Mouse (Mus musculus): ENCODE measurements at regions not wholly inside any gene's neighbourhood (a gene's known extent, or its start where the extent isn't known, plus 50 kb on each side); places are given as distances from the start of the nearest gene placed in this dataset.

DNA sequence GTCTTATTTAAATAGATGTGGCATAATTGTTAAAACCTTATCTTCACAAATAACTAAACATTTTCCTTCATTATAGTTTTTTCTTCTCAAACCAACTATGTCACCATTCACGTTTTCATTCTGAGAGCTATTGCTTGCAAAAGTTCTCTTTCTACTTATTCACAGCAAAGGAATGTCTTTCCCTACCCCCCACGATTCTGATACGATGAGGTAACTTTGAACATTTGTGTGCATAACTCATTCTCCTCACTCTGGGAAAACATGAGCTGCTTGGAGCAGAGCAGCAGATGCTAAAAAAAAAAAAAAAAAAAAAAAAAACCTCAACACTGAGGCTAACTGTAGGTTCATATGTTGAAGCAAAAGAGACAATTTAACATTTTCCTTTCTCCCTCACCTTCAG is 547.6 kb upstream of the Cited2 start:
- intact Hi-C loops (cut with DNase I) = no loop called here
- no peak for DNase-seq (ENCODE audit: low spot score)

DNA sequence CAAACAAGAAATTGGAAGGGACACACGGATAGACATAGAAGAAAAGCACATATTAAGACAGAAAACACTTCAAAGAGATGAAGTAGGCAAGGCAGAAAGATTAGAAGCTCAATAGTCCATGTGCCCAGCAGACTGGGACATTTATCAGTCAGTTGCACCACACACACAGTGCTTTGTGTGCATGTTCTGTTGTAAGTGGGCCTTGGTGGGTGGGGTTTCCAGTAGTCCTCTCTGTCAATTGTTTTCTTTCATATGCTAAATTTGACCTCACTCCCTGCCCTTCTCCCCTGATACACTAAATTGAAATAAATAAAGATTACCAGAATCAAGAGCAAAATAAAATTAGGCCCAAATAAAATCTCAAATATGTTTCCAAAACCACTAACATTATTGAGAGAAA is 546.0 kb upstream of the Cited2 start:
- intact Hi-C loops (cut with DNase I) = no loop called here

DNA sequence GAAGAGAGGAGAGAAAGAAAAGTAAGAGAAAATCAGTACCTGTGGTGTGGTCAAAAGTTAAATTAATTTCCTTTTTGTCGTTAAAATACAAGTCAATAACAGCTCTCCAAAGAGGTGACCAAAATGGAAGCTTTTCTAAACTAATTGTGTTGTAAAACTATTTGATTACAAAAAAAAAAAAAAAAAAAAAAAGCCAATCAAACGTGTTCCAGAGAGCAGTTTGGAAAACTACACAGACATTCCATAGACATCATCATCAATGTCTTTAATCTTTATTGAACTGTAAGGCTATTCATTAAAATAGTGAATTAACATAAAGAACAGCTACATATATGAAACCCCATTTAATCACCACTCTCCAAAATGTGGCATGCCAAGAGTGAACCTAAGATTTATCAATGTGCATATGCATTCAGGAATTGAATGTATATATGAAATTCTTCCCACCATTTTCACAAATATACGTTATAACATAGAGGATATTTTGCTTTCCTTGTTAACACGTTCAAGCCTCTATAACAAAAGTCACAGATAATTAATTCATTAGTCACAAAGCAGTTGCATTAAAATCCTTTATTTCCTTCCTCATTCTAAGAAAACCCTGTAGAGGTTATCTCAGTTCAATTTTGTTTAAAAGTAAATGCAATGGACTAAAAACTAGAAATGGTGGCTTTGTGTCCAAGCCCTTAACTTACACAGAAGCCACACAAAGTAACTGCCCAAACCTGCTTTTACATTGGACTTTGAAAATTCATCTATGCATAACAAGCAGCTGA is 545.3 kb upstream of the Cited2 start:
- no peak for DNase-seq (ENCODE audit: low spot score)
- intact Hi-C loops (cut with DNase I) = no loop called here

More for the DNA sequence above, 546.0 kb upstream of the Cited2 start:
- no peak for DNase-seq (ENCODE audit: low spot score)

DNA sequence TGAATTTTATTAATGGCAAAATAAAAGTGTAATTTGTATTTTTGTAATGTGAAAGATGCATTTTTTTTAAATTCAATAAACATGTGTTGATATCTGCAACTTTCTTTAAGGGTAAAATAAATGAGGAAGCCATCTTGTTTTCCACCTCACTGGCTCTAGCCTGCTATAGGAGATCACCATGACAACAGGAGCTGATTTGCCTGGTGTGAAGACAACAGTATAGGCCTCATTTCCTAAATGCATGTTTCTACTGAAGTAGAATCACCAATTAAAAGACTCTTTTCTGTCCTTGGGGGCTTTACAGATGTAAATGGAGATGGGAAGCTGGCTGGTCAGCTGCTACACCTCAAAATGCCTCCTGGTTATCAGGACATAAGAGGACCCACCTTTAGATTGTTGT is 544.4 kb upstream of the Cited2 start:
- DNase-seq (ENCODE audit: low spot score) = no peak
- intact Hi-C loops (cut with DNase I) = no loop called here

DNA sequence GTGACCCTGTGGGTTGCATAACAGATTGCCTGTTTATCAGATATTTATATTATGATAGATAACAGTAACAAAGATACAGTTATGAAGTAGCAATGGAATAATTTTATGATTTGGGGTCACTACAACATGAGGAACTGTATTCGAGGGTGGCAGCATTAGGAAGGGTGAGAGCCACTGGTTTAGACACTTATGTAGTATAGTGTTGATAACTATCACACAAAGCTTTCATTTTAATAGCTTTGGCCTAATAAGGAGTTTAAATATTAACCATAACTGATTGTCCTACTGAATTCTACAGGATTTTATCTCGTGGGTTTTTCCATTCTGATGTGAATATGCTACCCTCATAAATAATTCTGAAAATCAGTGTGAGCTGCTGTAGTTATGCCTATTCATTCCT is 538.6 kb upstream of the Cited2 start:
- intact Hi-C loops (cut with DNase I) = no loop called here
- DNase-seq (ENCODE audit: low spot score) = no peak

DNA sequence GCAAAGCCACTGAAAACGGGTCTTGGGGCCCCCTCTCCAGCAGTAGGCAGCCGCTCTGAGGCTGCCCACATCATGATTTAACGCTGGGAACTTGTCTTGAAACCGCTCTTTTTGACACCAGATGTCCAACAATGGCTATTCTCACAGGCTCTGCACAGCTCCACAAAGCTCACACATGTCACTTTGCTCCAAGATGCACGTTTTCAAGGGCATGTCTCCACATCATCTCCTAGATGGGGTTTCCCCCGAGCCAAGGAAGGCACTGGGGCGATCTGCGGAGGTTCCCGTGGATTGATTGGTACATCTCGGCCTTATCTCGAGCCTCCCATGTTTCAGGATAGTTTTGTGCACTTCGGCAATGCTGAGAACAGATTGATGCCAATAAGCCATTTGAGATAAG is 526.8 kb upstream of the Cited2 start:
- intact Hi-C loops (cut with DNase I) = no loop called here
- no peak for DNase-seq (ENCODE audit: low spot score)

DNA sequence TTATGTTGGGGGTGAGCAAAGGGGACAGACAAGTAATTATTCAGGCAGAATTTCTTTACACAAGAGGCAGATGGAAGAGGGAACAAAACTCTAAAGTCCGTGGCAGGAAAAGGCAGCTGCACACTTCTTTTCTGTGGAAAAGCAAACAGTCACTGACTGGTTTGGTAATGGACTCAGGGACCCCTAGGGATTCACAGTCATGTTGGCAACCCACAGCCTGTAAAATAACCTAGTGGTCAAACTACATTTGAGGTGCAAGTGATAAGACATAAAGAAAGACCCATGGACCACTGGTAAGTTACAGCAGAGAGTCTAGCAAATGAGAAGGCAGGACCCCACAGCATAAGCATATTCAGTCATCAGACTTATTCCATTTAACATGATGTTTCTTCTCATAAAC is 526.4 kb upstream of the Cited2 start:
- no peak for DNase-seq (ENCODE audit: low spot score)
- intact Hi-C loops (cut with DNase I) = no loop called here

DNA sequence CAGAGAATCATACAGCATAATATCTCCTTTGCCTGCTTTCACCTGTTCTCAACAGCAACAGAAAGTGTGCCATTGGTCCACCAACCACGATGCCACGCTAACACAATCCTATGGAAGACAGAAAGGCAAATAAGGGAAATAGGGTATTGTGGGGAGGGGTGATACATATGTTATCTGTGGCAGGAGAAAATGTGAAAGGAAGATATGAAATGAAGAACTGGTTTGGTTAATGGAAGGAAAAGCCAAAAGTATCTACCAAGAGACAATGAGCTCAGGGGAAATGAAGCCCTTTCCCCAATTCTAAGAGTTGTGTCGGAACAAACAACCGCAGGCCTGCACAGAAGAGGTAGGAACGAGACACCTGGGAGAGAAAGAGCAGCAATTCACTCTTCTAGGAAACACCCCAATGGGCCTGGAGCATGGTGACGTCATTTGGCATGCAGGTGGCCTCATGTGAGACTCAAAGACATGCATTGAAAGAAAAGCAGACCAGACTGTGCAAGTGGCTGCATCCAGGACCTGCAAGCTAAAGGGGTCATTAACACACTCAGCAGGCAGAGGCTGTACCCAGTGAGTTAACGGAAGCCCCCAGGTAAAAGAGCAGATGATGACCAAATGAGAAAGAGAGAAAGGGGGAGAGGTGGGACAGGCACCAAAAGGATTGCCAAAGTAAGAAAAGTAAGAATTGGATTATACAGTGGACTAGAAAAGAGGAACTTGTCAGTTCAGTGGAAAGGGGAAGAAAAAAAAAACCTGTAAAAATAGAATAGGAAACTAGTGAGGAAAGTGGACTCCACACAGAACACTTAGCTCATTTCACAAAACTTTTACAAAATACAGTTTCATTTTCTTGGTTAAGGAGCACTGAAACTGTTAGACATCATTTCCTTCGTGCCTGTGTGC is 522.2 kb upstream of the Cited2 start:
- intact Hi-C loops (cut with DNase I) = no loop called here
- no peak for DNase-seq (ENCODE audit: low spot score)

DNA sequence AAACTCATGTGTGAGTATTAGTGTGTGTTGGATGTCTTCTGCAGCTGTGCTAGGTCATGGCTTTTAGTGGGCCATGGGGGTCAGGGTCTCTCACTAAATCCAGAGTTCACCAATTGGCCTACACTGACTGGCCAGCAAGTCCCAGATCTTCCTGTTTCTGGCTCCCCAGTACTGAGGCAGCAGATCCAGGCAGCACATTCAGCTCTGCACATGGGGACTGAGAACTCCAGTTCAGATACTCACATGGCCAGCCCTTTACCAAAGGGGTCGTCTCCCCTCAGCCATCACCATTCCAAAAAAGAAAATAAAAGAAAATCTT is 521.6 kb upstream of the Cited2 start:
- no peak for DNase-seq (ENCODE audit: low spot score)
- intact Hi-C loops (cut with DNase I) = no loop called here

DNA sequence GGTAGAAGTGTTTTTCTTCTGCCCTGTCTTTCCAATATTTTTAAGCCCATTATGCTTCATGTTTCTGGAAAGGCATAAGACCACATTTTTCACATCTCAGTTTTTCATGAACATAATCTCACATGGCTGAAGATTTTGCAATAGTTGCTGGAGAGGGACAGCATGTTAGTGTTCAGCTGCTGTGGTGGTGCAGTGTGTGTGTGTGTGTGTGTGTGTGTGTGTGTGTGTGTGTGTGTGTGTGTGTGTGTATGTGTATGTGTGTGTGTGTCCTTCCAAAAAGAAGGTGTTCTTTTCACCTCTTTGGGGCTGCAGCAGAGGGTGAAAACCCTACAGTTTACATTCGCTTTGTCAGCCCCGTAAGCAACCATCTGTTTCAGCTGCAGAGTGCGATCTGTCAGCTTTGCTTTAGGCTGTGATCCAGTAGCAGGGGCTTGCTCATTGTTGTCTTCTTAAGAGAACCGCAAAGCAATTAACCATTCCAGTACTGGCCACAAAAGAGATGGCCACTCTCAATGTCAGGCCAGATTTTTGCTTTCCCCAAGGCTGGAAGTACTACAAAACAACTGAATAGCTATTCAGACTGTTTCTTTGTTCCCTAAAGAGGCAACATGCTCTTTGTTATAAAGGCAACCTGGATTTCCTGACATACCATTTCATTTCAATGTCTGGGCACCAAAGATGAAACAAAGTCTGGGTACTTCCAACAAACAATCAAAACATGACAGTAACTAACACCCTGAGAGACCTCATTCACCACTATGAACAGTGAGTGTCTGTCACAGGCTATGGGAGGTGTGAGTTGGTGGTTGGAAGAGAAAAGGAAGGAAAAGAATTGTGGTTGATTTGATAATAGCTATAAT is 520.2 kb upstream of the Cited2 start:
- no peak for DNase-seq (ENCODE audit: low spot score)
- intact Hi-C loops (cut with DNase I) = no loop called here

DNA sequence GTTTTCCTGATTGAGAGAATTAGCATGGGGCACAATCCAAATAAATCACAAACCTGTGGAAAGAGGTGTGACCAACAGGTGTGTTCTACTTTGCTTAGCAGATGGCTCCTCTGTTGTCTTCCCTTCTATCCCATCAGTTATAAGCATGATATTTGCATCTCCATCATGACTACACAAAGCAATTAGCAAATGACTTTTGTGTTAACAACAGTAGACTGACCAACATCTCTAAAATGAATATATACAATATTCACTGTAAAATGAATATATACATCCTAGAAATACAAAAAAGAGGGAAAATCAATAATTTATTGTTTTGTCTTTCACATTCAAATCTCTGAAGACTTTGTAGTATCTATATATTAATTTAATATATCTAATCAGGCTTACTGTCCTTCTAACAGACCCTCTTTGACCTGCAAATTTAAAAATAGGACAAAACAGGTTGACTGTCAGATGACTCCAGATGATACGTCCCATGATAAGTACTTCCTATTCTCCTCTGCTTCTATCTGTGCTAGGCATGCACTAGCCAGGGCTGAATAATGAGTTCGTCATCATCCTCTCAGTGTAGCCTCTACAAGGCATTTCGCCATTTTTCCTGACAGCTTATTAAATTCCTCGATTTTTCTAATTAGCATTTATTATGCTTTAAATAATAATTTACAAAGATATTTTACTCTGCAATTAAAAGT is 519.5 kb upstream of the Cited2 start:
- intact Hi-C loops (cut with DNase I) = no loop called here
- no peak for DNase-seq (ENCODE audit: low spot score)

DNA sequence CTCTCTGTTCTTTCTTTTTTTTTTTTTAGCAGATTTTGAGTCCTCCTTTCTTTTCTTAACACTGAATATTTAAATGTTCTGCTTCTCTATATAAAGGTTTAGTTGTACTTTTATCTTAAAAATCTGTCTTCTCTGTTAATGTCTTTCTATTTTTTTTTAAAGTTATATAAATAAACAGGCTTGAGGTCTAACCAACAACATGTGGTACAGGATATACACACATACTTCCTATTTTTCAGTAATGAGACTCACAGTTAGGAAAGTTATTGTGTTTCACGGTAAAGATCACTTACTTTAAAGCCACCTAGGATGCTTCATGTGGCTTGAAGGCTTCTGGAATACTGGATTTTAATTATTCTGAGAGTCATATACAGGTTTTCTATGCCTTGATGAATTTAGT is 518.9 kb upstream of the Cited2 start:
- no peak for DNase-seq (ENCODE audit: low spot score)

DNA sequence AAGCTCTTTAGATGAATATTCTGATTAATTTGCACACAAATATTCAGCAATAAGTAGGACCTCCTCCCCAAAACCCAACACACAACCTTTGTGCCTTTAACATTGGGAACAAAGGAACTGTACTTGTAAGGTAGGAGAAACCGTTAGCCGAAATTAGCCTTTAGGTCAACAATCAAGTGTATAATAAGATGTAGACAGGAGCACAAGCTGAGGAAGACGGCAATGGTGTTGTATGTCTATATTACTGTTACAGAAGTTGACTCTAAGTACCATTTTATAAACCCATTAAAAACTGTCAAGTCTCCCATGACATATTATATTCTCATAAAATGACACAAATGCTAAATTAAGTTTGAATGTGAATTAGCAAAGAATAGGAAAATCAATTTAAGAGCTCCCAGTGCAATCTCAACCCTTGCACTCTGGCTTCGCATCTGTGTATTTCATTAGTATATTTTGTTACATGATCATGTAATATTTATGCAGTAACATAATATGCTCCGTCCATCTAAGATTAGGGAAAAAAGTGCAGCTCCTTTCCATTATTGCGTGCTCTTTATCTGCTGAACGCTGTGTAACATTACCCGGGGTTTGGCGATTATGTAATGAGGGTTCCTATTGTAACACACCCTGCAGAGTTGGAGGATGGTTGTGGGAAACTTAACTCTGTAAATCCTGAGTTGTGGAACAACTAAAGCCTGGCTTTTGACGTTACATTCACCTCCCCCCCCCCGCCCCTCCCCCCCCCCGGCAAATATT is 510.3 kb upstream of the Cited2 start:
- intact Hi-C loops (cut with DNase I) = no loop called here
- DNase-seq (ENCODE audit: low spot score) = no peak

More for the DNA sequence above, 518.9 kb upstream of the Cited2 start:
- intact Hi-C loops (cut with DNase I) = no loop called here

DNA sequence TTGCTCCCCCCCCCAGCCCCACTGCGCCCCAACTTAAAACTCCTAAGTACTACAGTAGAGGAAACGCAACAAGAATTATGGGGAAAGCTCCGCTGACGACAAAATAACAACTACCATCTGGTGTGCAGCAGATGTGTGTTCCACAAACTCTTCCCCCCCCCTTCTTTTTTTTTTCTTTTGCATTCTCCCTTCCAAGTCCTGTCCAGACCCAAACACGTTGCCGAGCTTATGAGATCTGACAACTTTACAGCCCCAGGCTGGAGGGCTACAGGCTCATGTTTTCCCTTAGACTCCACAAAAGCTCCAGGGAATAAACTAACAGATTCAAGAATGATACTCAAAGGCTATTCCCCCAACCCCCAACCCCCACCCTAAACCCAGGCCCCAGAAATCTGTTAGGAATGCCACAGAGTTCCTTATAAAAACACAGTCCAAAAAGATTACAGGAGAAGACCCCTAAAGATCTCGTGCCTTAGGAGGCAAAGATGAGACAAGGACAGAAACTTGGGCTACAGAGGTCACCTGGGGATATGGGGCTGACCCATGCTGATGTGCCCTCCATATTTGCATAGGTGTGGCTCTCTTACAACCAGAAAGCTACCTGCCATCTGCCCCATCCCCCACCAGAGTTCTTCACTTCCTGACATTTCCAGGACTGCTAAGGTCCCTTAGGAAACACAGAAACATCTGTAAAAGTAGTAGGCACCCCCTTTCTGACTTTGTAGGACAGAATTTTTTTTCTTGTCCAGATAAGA is 509.5 kb upstream of the Cited2 start:
- intact Hi-C loops (cut with DNase I) = no loop called here

DNA sequence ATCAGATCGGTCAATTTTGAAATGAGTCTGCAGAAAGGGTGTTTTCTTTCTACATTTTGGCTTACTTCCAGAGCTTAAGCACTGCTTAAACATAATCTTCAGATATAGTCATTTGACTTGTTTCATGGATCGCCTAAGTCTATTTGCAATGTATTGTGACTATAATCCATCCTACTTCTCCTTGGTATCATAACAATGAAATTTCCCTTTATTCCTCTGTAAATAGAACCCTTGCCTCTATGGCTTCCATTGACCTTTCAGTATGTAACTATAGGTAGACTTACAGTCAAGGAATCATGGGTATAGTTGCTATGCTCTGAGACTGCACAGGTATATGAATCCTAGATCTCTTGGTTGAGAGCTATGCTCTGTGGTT is 509.0 kb upstream of the Cited2 start:
- intact Hi-C loops (cut with DNase I) = no loop called here
- no peak for DNase-seq (ENCODE audit: low spot score)

More for the DNA sequence above, 509.5 kb upstream of the Cited2 start:
- DNase-seq (ENCODE audit: low spot score) = no peak

DNA sequence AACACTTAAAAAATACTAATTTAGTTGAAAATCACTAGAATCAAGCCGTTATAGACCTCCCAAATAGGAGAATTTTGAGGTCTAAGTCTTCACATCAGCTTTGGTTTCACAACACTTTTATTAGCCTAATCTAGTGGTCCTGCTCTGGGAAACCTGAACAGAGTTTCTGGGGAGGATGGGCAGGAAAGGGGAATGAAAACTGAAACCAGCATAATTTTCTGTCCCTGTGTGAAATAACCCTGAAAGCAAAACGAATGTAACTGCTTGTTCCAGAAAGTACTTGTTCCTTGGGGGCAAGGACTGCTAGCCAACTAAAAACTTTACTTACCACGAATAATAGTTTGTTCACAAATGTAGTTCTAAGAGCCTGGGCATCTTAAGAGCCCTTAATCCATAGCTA is 508.0 kb upstream of the Cited2 start:
- intact Hi-C loops (cut with DNase I) = no loop called here
- no peak for DNase-seq (ENCODE audit: low spot score)

DNA sequence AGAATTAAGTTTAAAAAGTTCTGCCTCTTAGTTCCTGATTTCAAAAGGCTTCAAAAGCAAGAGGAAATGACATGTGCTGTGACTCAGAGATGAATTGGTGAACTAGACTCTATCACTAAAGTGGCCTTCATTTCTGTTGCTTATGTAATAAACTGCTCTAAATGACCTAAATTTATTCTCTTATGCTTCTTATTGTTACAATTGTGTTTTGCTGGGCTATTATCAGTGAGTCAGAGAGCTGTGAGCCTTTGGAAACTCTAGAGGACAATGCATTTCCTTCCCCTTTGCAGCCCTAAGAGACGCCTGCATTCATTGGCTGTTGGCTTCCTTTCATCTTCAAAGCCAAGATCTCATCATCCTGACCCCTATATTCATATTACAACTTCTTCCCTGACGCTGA is 501.5 kb upstream of the Cited2 start:
- DNase-seq (ENCODE audit: low spot score) = no peak
- intact Hi-C loops (cut with DNase I) = loop anchor here (10.0 kb wide), 1 partner anchor 503 kb away; the partner anchor contains the start of gene Cited2

DNA sequence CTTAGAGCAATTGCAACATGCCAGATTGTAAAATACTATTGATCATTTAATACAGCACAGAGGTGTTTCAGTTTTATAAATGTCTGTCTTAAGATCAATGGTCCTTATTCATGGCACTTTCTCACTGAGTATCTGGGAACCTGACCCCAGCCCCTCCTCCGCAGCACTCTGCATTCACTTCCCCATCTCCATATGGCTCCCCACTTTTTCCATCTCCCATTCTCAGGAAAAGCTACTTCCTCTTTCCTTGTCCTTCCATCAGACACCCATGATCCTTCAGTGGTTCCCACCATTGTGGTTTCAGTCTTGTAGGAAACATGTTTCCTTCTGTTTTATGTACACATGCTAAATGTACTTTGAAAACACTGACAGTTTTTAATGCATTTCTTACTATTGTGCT is 497.3 kb upstream of the Cited2 start:
- intact Hi-C loops (cut with DNase I) = loop anchor here (10.0 kb wide), 1 partner anchor 499 kb away; the partner anchor contains the start of gene Cited2

More for the DNA sequence above, 497.3 kb upstream of the Cited2 start:
- DNase-seq (ENCODE audit: low spot score) = no peak
